Mouse (Mus musculus) heart, adult 11 months (tissue): ENCODE results near the gene Slc25a5.

Source experiments
- DNase-seq: peaks from one replicate; pipeline ENCODE4 v3.0.0; 2022

Gene Slc25a5

DNA sequence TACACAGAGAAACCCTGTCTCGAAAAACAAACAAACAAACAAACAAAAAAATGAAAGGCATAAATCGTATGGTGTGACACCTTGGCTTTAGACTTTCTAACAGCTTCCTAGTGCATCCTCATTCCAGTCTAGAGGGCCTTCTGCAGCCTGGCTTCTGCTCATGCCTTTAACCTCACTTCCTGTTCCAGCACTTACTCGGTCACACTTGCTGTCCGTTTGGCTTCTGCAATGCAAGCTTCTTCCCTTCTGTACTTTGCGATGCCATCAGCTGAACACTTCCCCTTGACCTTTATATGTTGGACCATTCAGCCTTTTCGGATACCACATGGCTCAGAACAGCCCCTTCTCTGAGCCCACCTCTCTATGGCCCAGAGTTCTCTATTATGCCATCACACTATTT lies 46.2 kb downstream of the Slc25a5 start:
- no peak for DNase-seq

DNA sequence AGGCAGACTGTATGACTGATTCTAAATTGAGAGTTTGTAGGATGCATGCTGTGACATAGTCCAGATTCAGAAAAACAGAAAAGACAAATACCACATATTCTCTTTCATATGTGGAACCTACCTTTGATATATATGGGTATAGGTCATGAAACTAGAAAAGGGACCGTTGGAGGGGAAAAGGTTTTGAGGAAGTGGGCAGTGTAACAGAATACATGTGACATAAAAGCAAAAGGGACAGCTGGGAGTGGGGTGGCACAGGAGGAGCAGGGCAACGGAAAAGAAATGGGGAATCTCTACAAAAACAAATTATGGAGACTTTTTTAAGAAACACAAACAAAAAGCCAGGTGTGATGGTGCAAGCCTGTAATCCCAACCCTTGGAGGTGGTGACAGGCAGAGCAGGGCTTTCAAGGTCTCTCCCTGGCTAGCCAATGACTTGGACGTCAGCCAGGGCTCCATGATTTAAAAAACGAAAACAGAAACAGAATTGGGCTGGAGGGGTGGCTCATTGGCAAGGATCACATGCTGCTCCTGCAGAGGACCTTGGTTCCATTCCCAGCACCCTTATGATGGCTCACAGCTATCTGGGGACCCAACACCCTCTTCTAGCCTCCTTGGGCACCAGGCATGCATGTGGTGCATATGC lies 48.0 kb downstream of the Slc25a5 start:
- DNase-seq: no peak

DNA sequence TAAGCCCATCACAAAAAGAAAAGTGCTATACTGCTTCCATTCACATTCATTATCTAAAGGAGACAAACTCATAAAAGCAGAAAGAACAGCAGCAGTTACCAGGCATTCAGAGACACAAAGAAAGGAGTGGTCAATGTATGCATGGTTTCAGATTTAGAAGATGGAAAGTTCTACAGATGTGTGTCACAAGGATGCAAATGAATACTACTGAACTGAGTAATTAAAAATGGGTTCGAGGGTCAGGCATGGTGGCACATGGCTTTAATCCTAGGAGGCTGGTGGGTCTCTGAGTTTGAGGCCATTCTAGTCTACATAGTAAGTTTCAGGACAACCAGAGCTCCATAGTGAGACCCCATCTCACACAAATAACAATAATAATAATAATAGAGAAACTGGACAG lies 51.7 kb downstream of the Slc25a5 start:
- DNase-seq: no peak
